Mouse (Mus musculus) adrenal gland, adult 18-20 months (tissue): ENCODE measurements around the gene Tecpr2. TPM values are rescaled to one million over a fixed set of nuclear protein-coding genes. Genes with fewer than 3 reads are reported as not detected.
A peak's percentile ranks its signal among the peaks of the same experiment; 100 is the strongest.

Source experiments
- DNase-seq, 2 experiments: peaks; one replicate each; pipeline ENCODE4 v3.0.0; 2021 to 2022; ENCODE audit warnings: low spot score in 2 of 2
- total RNA-seq, 2 experiments: library from RNA; stranded (reverse); gene quantifications; 1 replicate in 1 of 2; 2 replicates in 1 of 2; pipeline ENCODE4 v1.2.3; 2021

The Tecpr2 gene
- total RNA-seq, 2 experiments from 2014 or later: 8.1 to 11.2 TPM

DNA sequence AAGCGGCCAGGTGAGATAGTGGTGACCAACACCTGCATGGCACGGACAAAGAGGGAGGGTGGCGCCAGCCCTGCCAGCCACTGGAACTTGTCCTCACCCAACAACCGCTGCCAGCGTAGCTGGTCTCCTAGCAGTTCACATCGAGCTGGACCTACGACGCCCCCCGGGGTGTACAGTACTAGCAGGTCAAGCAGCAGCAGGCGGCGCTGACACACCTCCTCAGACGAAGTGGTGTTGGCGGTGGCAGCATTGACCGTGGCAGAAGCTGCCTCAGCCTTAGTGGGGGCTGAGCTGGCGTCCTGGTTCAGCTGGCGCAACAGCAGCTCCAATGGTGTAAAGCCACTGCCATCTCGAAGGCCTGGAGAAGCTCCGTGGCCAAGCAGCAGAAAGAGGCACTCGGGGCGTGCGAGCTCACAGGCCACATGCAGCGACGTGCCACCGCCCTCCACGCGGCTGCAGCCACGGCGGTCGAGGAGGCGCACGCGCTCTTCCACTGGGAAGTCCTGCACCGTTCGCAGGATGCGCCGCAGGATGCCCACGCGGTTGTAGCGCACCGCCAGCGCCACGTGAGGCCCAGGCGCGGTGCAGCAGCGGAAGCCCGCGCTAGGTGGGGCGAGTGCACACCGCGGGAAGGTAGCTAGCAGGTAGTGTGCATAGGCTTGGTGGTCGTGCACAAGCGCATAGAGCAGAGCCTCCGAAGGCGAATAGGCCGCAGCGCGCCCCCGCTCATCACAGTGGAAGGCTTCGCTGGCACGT, 87.7 kb downstream of the Tecpr2 start:
- DNase-seq: no peak

DNA sequence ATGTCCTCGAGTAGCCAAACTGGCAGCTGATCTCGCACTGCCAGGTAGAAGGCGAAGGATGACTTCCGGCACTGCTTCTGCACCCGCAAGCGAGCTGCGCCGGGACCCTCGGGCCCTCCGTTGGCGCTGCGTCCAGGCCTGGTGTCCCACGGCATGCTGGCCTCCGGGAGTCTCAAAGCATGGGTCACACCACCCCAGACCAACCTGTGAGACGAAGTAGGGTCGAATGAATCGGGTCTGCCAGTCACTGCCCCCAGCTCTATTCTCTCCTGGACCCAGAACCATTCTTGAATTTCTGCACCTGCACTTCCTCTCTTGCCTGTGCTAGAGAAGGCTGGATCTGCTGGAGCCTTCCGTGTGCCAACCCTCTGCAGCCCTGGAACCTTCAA, 88.3 kb downstream of the Tecpr2 start:
- DNase-seq: no peak

DNA sequence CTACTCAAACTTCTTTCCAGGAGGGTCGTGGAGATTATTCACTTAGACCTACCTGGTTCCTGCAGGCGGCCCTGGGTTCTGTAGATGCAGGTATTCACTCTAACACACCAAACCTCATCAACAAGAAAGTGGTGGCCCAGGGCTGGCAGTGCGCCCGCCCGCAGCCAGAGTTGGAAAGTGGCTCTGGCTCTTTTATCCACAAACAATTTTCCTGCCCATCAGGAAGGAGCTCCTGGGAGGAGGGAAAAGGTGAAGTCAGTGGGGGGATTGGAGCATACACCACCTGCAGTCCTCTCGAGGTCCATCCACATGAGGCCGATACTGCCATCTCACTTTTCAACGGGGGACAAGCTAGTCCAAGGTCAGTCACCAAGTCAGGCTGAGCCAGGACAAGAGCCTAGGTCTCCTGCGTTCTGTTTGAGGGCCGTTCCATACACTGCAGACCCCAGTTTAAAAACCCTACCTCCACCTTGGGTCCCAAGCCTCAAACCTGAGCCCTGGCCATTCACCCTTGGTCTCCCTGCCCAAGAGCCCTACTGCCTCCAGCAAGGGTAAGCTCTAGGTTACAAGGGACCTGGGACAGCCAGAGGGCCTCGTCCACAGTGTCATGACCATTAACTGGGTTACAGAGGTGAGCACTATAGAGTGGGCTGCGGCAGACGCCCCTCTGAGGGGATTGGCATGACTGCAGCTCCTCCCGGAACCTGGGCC, 89.0 kb downstream of the Tecpr2 start:
- no peak for DNase-seq

DNA sequence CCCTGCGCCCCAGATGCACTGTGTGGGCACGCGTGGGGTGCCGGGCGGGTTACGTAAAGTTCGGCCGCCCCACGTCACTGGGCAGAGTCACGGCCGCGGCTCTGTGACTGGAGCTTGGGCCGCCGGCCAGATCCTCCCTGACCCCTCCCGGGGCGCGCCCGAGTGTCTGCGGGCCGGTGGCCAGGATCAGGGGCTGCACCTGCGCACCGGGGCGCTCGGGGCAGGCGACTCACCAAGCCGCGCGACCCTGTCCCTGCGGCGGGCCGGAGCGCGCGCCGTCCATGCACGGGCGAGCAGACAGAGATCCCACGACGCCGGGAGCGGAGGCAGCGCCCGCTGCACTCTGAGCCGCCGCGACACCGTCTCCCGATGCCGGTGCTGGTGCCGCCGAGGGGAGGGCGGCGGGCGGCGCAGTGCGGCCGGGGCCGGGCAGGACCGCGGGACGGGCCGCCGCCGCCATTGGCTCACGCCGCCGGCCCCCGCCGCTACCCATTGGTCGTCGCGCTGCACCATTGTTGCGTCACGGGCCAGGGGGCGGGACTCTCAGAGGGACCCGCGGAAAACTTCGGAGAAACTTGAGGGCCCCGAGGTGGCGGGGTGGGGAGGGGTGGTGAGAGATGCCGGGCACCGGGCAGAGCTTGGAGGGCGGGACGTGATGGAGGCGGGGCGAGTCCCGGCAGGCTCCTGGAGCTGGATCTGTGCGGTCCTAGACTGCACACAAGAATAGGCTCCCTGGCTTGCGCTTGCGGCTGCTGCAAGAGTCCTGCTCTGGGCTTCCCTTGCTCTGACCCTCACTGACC, 89.7 kb downstream of the Tecpr2 start, which contains the start of gene Ankrd9:
TSS of gene Ankrd9 (minus strand) at position 434 of the 800 bp plus-strand sequence.
- peak; percentile 98 for DNase-seq

DNA sequence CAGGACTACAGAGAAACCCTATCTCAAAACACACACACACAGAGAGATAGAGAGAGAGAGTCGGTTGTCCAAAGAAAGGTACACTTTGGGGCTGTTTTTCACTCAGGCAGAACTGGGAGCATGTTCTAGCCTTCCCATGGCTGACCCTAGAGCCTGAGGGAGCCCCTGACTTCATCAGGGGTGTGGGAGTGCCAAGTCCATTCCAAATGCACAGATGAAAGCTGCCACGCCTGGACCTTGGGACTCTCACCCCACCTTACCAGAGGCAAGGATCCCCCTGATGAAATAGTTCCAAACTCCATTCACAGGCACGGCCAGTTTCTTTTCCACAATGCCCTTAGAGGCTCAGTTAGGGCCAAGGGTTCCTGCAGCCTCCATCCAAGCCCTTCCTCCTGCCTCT, 90.7 kb downstream of the Tecpr2 start:
- no peak for DNase-seq

DNA sequence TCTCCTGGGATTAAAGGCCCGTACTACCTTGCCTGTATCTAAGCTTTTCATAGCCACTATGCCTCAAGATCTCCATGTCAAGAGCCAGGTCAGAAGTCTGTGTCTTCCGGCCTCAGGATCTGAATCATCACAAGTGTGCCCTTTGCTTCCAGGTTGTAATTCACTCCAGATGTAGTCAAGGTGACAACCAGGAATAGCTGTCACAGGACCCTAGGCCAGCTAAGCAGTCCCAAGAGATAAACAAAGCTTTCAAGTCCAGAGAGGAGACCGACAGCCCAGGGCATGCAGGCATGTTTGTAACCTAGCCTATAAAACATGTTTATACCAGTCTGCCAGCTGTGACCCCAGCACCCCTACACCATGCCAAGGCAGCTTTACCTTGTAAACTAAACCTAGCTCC, 92.7 kb downstream of the Tecpr2 start:
- no peak for DNase-seq

DNA sequence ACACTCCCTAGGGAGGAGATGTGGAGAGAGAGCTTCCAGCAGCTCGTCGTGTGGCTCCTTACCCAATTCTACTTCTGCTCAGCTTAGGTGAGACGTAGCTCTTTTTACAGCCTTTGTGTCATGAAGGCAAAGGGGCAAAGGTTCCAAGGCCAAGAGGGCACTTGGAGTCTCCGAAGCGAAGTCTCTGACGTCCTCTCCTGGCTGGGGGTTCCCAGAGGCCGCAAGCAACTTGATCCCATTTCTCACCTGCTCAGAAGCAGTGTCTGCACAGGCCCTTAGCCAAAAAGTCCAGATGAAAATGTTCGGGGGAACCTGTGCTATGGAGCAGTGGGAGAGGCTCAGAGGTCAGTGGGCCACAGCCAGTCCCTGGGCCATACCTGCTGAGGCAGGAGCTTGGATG, 94.0 kb downstream of the Tecpr2 start:
- no peak for DNase-seq

DNA sequence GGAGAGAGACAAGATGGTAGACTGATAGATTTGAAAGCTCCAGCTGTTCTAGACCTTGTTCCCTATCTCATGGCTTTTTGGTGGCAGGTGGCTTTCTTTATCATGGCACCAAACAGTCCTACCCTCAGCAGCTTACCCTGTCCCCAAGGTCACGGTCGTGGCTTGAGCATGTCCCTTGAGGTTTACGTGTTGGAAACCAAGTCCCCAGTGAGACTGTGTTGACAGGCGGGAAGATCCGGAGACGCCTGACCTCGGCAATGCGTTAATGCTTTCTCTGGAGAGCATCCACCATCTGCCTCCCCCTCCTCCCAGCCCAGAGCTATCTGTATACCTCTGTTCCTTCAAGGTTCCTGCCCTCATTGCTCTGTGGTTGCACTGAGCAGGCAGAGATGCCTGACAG, 94.7 kb downstream of the Tecpr2 start:
- DNase-seq: no peak

DNA sequence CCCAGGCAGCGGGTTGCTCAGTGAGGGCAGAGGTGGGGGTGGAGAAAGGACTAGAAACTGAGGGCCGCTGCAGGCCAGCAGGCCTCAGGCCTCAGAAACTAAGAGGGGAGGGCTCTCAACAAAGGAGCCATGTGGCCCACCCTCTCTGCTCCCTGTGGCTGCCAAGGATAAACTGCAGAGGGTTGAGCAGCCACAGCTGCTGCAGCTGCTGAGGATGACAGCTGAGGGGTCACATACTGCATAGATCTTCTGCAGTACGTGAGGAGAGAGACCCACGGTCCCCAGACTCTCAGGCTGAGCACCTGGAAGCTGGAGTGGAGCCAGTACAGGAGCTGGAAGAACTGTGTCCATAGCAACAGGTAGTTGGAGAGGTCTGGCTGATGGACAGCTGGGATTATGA, 95.5 kb downstream of the Tecpr2 start:
- no peak for DNase-seq

DNA sequence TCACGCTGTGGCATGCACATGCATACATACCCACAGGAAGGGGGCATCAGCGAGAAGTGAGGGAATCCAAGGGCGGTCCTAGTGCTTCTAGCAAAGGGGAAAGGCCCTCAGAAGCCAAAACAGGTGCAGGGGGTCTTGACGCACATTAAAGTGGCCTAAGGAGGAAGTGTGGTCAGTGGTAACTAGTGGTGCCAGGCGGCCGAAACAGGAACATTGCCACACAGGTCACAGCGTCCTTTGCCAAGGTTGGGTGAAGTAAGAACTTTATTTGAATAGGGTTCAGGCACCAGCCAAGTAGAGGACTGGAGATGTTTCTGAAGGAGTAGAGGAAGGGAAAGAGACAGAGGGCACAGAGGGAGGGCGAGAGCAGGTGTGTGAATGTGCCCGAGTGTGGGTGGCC, 96.1 kb downstream of the Tecpr2 start:
- no peak for DNase-seq

DNA sequence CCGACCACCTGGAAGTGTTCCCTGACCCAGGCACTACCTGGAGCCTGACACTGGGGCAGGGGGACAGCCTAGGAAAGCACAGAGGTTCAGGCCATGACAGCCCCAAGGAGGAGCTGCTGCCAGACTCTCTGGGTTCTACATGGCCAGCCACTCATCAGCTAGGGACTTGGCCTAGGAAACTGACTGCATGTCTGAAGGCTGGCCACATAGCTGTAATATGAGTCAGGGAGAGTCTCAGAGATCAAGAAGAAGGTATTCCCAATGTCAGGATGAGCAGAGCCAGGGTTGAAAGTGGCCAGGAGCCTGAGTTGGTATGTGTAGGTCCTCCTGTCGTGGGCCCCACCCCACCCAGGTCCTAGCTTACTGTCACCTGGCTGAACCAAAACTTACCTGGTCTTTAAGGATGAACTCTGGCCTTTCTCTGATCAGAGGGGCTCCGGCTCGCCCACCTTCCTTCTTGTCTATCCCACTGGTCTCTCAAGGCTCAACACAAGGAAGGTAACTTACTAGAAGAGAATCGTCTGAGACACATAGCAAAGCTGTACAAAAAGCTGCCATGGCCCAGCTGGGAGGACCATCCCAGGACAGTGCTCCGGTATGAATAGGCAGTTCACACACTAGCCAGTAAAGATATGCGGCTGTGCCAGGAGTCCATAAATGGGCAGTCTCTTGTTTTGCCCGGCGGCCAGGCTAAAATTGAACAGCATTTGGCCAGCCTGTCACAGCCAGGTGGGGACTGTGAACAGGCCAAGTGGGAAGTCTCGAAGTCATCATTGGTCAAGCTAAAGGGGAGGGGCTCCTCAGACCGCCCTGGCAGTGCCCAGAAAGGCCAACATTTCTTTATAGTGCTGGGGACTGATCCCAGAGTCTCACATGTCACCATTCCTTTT, 97.7 kb downstream of the Tecpr2 start:
- DNase-seq: no peak

DNA sequence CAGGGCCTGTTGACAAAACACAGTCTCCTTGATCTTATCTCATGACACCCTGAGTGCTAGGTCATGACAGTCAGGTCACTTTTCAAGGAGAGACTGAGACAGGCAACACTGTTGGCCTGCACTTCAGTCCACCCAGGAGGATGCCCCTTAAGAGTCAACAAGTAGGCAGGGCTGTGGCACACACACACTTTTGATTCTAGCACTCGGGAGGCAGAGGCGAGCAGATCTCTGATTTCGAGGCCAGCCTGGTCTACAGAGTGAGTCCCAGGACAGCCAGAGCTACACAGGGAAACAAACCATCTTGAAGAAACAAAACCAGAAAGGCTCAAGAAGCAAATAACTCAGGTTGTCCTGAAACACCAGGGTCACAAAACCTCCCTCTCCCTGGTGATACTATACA, 100.3 kb downstream of the Tecpr2 start:
- no peak for DNase-seq

DNA sequence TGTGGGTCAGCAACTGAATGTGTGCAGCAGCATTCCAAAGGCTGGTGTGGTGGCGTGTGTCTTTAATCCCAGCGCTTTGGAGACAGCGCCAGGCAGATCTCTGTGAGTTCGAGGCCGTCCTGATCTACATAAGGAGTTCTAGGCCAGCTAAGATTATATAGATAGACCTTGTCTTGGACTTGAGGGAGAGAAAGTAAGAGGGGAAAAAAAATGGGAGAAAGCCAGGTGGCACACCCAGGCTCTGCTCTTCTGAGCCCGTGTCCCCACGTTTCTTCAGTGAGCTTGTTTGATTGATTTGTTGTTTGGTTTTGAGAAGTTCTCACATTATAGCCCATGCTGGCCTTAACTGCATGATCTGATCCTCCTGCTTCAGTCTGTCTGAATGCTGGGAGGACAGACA, 101.4 kb downstream of the Tecpr2 start:
- DNase-seq: no peak

DNA sequence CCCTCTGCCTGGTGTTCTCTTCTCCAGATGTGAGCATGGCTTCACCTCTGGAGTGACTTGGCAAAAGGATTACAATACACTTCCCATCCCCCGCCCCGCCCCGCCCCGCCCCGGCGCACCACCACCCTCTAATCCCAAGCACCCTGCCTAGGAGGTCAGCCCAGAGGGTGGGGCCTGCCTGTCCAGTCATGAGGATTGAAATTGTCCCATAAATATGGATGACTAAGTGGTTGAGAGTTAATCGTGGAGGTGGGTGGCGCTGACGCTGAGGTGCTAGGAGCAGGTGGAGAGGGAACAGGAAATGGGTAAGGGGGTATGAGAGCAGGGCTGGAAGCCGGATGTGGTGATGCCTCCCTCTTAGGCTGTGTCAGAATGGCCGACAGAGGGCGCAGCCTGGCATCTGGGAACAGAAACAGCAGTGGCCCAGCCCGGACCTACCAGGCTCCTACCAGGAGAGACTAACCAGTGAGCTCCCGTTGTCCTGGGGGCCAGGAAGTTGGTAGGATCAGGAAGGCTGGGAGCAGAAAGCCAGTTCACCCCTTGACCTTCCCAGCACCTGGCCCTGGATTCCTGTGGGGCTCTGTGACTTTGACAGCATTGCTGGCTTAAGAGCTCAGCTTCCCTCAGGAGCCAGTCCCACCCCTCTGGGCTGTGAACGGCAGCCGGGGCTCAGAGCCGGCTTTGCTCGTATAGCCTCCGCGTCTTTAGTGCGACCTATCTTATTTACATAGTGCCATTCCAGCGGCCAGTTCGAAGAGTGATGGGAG, 102.5 kb downstream of the Tecpr2 start:
- DNase-seq: peak; percentile 72

DNA sequence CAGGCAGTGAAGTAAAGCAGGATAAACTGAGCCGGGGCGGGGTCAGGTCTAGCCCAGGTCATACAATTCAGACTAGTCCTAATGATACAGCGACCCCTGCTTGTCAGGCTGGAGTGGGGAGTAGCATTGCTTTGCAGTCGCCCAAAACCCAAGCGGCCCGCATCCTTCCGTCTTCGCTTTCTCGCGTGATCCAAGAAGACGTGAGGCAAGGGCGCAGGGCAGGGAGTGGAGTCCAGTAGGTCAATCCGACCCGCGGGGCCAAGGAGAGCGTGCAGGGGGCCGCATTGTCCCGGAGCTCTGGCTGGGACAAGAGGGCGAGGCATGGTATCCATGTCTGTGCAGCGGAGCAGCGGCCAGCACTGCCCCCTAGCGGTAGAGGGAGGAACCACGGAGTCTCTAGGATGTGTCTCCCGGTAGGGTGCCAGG, 103.1 kb downstream of the Tecpr2 start:
- DNase-seq: peak; percentile 97

DNA sequence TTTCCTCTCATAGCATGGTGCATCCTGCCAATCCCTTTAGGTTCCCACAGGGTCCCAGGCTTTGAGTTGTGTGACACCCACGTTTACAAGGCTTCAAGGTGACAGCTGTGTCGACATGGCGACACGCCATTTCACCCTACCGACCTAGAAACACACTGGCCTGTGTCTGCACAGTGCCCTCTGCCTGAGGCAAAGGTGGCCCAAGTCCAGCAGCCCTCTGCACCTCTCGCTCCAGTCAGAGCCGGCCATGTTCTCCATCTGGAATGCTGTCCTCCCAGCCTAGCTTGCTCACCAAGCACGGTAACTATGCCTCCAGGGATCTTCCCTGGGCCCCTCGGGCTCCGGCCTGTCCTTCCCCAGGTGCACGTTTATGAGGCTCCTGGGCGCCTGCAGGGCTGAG, 103.7 kb downstream of the Tecpr2 start:
- DNase-seq: no peak

DNA sequence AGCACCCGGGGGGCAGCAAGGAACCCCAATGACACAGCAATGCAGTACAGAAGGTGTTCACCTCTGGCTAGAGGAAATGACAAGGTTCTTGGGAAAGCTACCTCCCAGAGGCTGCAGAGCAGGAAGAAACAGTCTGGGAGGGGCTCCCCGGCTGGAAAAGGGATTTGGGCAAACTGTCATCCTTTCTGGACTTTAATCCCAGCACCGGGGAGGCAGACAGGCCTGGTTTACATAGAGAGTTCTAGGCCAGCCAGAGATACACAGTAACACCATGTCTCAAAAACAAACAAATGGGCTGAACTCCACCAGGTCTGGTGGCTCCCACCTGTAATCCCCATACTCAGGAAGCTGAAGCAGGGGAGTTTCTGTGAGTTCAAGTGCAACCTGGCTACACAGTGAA, 104.2 kb downstream of the Tecpr2 start:
- DNase-seq: no peak

DNA sequence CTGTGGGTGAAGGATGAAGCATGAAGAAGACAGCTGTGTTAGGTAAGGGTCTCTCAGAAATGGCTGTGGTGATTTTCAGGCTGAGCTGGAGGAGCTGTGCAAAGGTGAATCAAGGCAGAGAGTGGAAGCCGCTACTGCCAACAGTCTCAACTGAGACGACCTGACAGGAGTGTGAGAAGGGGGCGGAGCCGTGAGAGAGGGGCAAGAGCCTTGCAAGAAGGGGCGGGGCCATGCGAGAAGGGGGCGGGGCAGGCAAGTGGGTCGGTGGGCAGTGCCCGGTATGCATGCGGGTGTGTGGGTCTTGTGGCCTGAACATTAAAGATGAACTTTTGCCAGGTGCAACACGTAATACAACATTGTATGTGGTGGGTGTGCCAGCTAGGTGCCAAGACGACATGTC, 105.6 kb downstream of the Tecpr2 start:
- DNase-seq: no peak

DNA sequence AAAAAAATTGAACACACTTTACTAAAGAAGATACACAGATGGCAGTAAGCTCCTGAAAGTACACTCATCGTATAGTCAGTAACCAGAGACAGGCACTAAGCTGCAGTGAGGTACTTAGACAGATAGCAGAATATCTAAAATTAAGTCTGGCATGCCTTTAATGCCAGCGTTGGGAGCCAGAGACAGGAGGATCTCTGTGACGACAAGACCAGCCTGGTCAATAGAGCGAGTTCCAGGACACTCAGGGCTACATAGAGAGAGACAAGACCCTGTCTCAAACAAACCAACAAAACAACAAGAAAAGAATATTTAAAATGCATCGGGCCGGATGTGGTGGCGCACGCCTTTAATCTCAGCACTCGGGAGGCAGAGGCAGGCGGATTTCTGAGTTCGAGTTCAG, 109.0 kb downstream of the Tecpr2 start:
- no peak for DNase-seq

DNA sequence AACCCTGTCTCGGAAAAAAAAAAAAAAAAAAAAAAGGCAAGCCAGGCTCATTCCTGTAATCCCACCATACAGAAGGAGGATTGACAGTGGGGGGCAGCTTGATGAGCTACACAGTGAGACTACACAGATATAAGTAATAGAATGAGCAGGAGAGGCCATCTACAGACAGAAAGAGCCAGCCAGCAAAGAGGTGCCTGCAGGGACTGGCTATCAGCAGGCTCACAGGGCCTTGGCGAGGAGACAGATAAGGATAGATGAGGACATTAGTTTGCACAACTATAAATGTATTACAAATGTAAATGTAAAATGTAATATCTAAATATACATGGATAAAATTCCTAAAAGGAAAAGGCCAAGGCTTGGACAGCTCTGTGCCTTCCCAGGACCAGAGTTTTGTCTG, 110.8 kb downstream of the Tecpr2 start:
- no peak for DNase-seq
